Mouse (Mus musculus) embryonic facial prominence, embryonic 13.5 days (tissue): Measurements from ENCODE around the gene Prss8. TPM values are rescaled to one million over a fixed set of nuclear protein-coding genes. Genes with fewer than 3 reads are reported as not detected.
"Not testable (repeated sequence)": the region's sequence is repeated elsewhere in the genome, so short reads cannot be mapped to it uniquely, and the experiment has no call there.

Source experiments
- ATAC-seq: fragments of 200-750 bp; cut with Nextera tagmentation; 2 replicates; pipeline ENCODE4 v1.8.0; 2017; ENCODE audit warnings: low read depth; ENCODE audit not compliant: insufficient number of reproducible peaks, insufficient read depth, low FRiP score, low TSS enrichment
- H3K27ac ChIP-seq: fragments of 300-500 bp; sonication (generic); 2 replicates; pipeline ENCODE4 v1.5.1; 2015; ENCODE audit warnings: moderate library complexity, mild to moderate bottlenecking, inconsistent platforms
- H3K27me3 ChIP-seq: fragments of 300-500 bp; sonication (generic); 2 replicates; pipeline ENCODE4 v1.6.1; 2015; ENCODE audit warnings: mild to moderate bottlenecking, inconsistent platforms
- H3K36me3 ChIP-seq: fragments of 300-500 bp; sonication (generic); 2 replicates; pipeline ENCODE4 v1.6.1; 2015; ENCODE audit warnings: mild to moderate bottlenecking, inconsistent platforms
- H3K4me1 ChIP-seq: fragments of 300-500 bp; sonication (generic); 2 replicates; pipeline ENCODE4 v1.6.1; 2015; ENCODE audit warnings: inconsistent platforms
- H3K4me2 ChIP-seq: fragments of 300-500 bp; sonication (generic); 2 replicates; pipeline ENCODE4 v1.6.1; 2015; ENCODE audit warnings: moderate library complexity, mild to moderate bottlenecking, inconsistent platforms
- H3K4me3 ChIP-seq: fragments of 300-500 bp; sonication (generic); 2 replicates; pipeline ENCODE4 v1.5.1; 2015; ENCODE audit warnings: mild to moderate bottlenecking, inconsistent platforms
- H3K9ac ChIP-seq: fragments of 300-500 bp; sonication (generic); 2 replicates; pipeline ENCODE4 v1.6.1; 2015; ENCODE audit warnings: mild to moderate bottlenecking, inconsistent platforms
- H3K9me3 ChIP-seq: fragments of 300-500 bp; sonication (generic); 2 replicates; pipeline ENCODE4 v1.6.1; 2016; ENCODE audit warnings: inconsistent platforms
- WGBS: fragments of 180-500 bp; shearing (Covaris S2); methylation state at CpG from one replicate; pipeline ENCODE4 v1.1.7; 2015; ENCODE audit warnings: mixed read lengths; 5-methylcytosine and 5-hydroxymethylcytosine counted together
- polyA plus RNA-seq: library from polyadenylated mRNA; unstranded; fragments of >200 nt; fragmentation: Nextera tagmentation; extraction: Ambion mirVana; gene quantifications from 2 replicates; pipeline ENCODE4 v1.2.1, GENCODE M21; 2015

Gene Prss8
- polyA plus RNA-seq, 1 experiment from 2014 or later, result 8.7 TPM

DNA sequence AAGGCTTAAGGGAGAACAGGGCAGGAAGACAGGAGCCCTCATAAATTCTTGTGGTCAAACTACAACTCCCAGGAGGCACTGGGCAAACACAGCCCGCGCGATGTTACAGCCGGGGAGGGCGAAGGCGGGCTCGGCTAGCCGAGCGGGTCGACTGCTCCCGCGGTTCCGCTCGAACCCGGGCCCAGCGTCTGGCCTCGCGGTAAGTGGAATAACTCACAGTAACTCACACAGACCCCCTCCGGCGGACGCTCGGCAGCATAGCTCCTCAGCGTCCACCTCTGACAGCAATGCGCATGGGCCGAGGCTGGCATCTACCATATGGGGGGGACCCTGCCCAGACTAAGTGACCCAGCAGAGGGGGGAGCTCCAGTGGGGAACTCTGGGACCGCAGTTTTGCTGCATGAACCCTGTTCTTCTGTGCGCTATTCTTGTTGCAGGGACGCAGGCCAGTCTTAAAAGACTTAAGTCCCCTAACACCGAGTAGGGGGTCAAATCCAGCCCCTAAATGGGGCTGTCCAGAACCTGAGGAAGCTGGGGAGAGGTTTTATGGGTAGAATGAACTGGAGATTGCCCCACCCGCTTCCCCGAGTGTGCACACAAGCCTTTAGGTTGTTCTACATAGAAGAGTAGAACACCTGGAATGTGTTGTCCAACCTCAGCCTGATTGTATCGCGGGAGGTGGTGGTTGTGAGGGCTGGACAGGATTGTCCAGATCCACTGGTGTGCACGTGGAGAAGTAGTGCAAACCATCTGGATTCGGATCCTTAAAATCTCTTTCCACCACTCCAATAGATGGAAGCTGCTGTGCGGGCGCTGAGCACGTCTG, 25.7 kb downstream of the Prss8 start, which contains the start of gene Bckdk:
Gene Bckdk (plus strand): TSS at position 112 of the 826 bp plus-strand sequence.
- Histone ChIP-seq H3K27ac (peak within 1 kb of the TSS; percentile 86), H3K36me3 (peaks cover 42% of the 10 kb centered on the region), H3K27me3 (no peaks in the 10 kb centered on the region), H3K4me3 (peak within 1 kb of the TSS; percentile 70), H3K4me2 (peak within 1 kb of the TSS; percentile 87), H3K9me3 (no peaks in the 10 kb centered on the region), H3K9ac (peak within 1 kb of the TSS; percentile 94), H3K4me1 (peaks cover 15% of the 10 kb centered on the region)
- WGBS, result 6% methylated on average over 38 of the region's 38 CpGs
- ATAC-seq, result peak; percentile 91

DNA sequence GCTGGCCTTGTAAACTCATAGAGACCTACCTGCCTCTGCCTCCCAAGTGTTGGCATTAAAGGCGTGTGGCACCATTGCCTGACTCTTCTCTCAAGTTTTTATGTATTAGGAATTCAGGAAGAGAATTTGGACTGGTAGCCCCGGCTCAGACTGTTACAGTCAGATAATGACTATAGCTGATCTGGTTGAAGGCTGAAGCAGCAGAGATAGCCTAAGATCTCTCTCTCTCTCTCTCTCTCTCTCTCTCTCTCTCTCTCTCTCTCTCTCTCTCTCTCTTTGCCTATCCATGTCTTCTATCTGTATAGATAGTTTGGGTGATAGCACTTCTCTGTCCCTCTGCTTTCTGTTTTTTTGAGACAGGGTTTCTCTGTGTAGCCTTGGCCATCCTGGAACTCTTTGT, 28.1 kb downstream of the Prss8 start:
- H3K4me2 ChIP-seq, result no peak overlapping the region
- H3K4me1 ChIP-seq, result peaks cover 15% of the 10 kb centered on the region
- no peaks in the 10 kb centered on the region for H3K27me3 ChIP-seq
- H3K36me3 ChIP-seq, result peaks cover 18% of the 10 kb centered on the region
- H3K27ac ChIP-seq, result no peak overlapping the region
- no peaks in the 10 kb centered on the region for H3K9me3 ChIP-seq
- ATAC-seq, result no peak
- no peak overlapping the region for H3K9ac ChIP-seq
- 84% methylated on average over 2 of the region's 2 CpGs for WGBS
- H3K4me3 ChIP-seq, result no peak overlapping the region

DNA sequence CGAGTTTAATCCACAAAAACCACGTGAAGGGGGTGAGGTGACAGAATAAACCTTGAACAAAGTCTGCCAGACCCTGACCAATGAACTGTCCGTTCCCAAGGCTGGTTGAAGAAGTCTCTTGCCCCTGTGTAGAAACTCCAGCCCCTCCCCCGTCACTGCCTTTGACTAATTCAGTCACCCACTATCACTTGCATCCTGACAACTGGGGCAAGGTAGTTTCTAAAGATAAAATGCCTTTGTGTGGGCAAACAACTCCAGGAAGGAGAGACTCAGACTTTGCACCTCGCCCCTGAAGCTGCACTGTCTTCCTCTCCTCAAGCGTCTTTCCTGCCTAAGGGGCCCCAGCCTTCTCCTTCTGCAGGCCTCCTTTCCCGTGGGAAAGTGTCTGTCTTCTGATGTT, 29.9 kb downstream of the Prss8 start:
- H3K4me3 ChIP-seq, result no peak overlapping the region
- no peaks in the 10 kb centered on the region for H3K27me3 ChIP-seq
- H3K36me3 ChIP-seq, result peaks cover under 1% of the 10 kb centered on the region; the same call in 1 of the 2 replicates
- 41% methylated on average over 7 of the region's 7 CpGs for WGBS
- H3K27ac ChIP-seq, result no peak overlapping the region
- no peak overlapping the region; the same call in 1 of the 2 replicates for H3K9ac ChIP-seq
- no peak overlapping the region for H3K4me2 ChIP-seq
- no peak for ATAC-seq
- H3K9me3 ChIP-seq, result no peaks in the 10 kb centered on the region
- peaks cover 9% of the 10 kb centered on the region for H3K4me1 ChIP-seq

DNA sequence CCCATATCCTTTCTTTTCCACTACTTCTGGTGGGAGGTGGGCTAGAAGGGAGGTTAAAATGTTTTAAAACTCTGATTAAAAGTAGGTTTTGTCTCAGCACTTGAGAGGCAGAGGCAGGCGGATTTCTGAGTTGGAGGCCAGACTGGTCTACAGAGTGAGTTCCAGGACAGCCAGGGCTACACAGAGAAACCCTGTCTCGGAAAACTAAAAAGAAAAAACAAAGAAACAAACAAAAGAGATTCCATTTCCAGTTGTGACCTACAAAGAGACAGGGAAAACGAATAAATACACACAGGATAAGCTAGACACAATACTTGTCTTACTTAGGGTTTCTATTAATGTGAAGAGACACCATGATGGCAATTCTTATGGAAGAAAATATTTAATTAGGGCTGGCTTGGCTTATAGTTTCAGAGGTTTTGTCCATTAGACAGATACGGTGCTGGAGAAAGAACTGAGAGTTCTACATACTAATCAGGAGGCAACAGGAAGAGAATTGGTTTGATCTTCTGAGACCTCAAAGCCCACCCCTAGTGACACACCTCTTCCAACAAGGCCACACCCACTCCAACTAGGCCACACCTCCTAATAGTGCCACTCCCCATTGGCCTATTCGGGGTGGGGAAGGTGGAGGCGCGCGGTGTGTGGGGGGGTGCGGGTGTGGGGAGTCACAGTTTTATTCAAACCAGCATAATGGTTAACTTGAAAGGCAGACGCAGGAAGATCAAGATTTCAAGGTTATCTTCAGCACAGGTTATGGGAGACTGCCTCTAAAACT, 31.5 kb downstream of the Prss8 start:
- peaks cover 10% of the 10 kb centered on the region for H3K4me1 ChIP-seq
- H3K4me2 ChIP-seq, result no peak overlapping the region
- no peak overlapping the region for H3K27ac ChIP-seq
- no peak overlapping the region for H3K9ac ChIP-seq
- ATAC-seq, result no peak
- H3K9me3 ChIP-seq, result no peaks in the 10 kb centered on the region
- no peaks in the 10 kb centered on the region for H3K27me3 ChIP-seq
- H3K36me3 ChIP-seq, result peaks cover 5% of the 10 kb centered on the region; the same call in 1 of the 2 replicates
- no peak overlapping the region for H3K4me3 ChIP-seq
- 34% methylated on average over 10 of the region's 10 CpGs for whole genome bisulfite sequencing

DNA sequence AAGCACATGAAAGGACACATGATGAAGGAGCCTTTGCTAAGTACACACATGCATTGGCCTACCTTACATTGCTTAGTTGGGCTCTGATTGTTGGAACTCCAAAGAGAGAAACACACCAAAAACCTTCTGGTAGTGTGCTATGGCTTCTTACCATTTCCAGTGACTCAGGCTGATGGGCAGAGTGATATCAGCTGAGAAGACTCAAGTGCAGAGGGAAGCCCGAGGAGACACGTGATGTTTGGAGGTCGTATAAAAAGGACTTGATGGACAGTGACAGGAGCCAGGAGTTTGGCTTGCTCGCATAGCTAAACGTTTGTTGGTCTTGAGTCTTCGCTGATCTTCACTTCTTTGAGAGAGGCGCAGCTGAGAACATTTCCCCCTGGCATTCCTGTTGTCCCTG, 32.4 kb downstream of the Prss8 start:
- H3K36me3 ChIP-seq, result peaks cover 13% of the 10 kb centered on the region
- no peaks in the 10 kb centered on the region for H3K9me3 ChIP-seq
- no peaks in the 10 kb centered on the region for H3K27me3 ChIP-seq
- ATAC-seq, result no peak
- H3K4me2 ChIP-seq, result no peak overlapping the region
- H3K27ac ChIP-seq, result no peak overlapping the region
- H3K4me1 ChIP-seq, result peaks cover 10% of the 10 kb centered on the region
- no peak overlapping the region for H3K9ac ChIP-seq
- 89% methylated on average over 7 of the region's 7 CpGs for WGBS
- no peak overlapping the region for H3K4me3 ChIP-seq

DNA sequence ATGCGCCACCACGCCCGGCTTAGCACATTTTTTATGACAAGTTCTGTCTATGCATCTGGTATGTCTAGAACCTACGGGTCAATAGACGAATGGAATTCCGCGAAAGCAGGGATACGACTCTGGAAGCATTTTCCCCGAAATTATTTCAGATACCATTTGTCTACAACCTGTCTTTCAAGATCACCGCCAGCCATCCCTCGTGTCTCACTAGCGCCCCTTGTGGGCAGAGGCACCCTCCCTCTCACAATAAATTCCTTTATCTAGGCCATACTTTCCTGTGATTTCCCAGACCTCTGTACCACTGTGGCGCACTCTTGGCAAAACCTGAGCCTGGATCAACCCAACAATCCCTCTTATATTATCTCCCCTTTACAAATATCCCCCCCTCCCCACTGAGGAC, 33.5 kb downstream of the Prss8 start:
- no peak for ATAC-seq
- WGBS, result 58% methylated on average over 13 of the region's 13 CpGs

DNA sequence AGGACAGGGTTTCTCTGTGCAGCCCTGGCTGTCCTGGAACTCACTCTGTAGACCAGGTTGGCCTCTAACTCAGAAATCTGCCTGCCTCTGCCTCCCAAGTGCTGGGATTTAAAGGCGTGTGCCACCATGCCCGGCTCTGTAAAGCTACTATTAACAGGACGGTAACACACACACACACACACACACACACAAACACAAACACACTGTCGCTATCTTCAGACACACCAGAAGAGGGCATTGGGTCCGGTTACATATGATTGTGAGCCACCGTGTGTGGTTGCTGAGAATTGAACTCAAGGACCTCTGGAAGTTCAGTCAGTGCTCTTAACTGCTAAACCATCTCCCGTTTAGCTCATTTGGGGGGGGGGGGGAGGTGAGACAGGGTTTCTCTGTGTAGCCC, 34.0 kb downstream of the Prss8 start:
- 66% methylated on average over 7 of the region's 7 CpGs for WGBS
- 0 out of 2 replicates have a peak overlapping the region, but pooled peaks have one; percentile 16 for H3K9ac ChIP-seq
- H3K4me1 ChIP-seq, result peaks cover 10% of the 10 kb centered on the region
- H3K4me3 ChIP-seq, result peak overlapping the region; percentile 67
- not testable (repeated sequence) for H3K27me3 ChIP-seq, H3K9me3 ChIP-seq, ATAC-seq
- peak overlapping the region; percentile 80 for H3K4me2 ChIP-seq
- 0 out of 2 replicates have a peak overlapping the region, but pooled peaks have one; percentile 83 for H3K27ac ChIP-seq
- H3K36me3 ChIP-seq, result peaks cover 17% of the 10 kb centered on the region

More for the DNA sequence above, 33.5 kb downstream of the Prss8 start:
- peaks cover 17% of the 10 kb centered on the region for H3K36me3 ChIP-seq
- H3K4me1 ChIP-seq, result peaks cover 10% of the 10 kb centered on the region
- H3K9me3 ChIP-seq, result no peaks in the 10 kb centered on the region
- H3K4me3 ChIP-seq, result no peak overlapping the region
- no peak overlapping the region for H3K9ac ChIP-seq
- H3K4me2 ChIP-seq, result no peak overlapping the region
- H3K27me3 ChIP-seq, result no peaks in the 10 kb centered on the region
- H3K27ac ChIP-seq, result no peak overlapping the region

DNA sequence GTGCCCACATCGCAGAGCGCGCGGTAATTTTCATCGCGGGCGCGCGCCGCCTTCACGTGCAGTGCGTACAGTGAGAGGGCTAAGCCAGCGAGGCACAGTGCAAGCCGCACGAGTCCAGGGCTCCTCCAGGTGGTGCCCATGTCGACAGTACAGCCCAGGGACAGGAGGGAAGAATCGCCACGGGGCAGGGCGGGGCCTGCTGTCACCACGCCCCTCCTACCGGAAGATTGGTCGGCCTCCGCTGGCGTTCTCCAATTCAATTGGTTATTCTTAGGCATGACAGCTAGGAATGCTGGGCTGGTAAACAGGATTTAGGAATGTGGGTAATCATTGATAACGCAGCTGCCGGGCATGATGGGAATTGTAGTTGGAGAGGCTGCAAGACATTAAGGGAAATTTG, 34.5 kb downstream of the Prss8 start, which contains the start of the genes Gm21974 and Vkorc1:
Gene Gm21974 (minus strand): TSS at position 13 of the 400 bp plus-strand sequence.
Gene Vkorc1 (minus strand): TSS at position 176 of the 400 bp plus-strand sequence.
- H3K9me3 ChIP-seq, result no peaks in the 10 kb centered on the region
- ATAC-seq, result peak; percentile 93
- WGBS, result under 1% methylated on average over 26 of the region's 26 CpGs
- H3K36me3 ChIP-seq, result peaks cover 21% of the 10 kb centered on the region
- peak within 1 kb of the TSS; percentile 80 for H3K9ac ChIP-seq
- peaks cover 10% of the 10 kb centered on the region for H3K4me1 ChIP-seq
- peak within 1 kb of the TSS; percentile 80 for H3K4me2 ChIP-seq
- H3K4me3 ChIP-seq, result peak within 1 kb of the TSS; percentile 67
- H3K27me3 ChIP-seq, result no peaks in the 10 kb centered on the region
- peak within 1 kb of the TSS; percentile 83 for H3K27ac ChIP-seq

DNA sequence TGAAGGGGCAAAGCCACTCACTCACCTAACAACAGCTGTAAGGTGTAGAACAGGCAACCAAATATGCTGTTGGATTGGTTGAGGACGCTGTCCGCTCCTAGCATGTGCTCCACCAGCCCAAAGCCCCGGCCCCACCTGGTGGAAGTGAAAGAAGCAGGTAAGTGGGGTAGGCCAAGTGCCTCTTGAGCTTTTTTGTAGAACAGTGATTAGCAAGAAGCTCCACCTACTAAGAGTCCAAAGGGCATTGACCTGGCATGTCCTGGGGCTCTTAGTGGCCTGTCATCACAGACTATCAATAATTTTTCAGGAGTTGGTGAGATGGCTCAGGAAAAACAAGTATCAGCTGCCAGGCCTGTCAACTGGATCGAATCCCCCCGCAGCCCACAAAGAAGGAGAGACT, 35.4 kb downstream of the Prss8 start:
- Histone ChIP-seq H3K36me3 (peaks cover 28% of the 10 kb centered on the region), H3K27ac (no peak overlapping the region), H3K9me3 (no peaks in the 10 kb centered on the region), H3K4me2 (peak overlapping the region; percentile 80), H3K4me3 (peak overlapping the region; percentile 67), H3K9ac (peak overlapping the region; percentile 80), H3K4me1 (peaks cover 10% of the 10 kb centered on the region), H3K27me3 (no peaks in the 10 kb centered on the region)
- WGBS, result 78% methylated on average over 5 of the region's 5 CpGs
- ATAC-seq, result no peak

DNA sequence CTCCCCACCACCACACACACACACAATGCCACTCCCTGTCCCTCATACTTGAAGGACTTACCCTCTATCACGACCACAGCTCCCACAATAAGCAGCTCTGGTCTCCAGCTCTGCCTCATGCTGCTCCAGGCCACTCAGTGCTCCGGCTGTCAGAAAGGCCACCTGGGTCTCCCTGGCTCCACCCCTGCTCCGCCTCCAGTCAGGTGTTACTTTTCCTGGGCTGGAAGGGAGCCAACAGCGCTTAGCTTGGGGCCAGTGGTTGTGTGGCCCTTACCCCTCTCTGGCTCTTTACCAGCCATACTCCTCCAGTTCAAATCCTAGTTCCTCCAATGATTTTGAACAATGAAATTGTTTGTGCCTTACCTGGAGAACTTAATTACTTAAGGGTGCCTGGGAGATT, 39.1 kb downstream of the Prss8 start, which contains the start of gene Prss53:
Gene Prss53 (minus strand): TSS at position 173 of the 400 bp plus-strand sequence.
- Histone ChIP-seq H3K4me3 (no peak within 1 kb of the TSS), H3K27me3 (no peaks in the 10 kb centered on the region), H3K4me1 (peaks cover 10% of the 10 kb centered on the region), H3K4me2 (no peak within 1 kb of the TSS), H3K9me3 (no peaks in the 10 kb centered on the region), H3K36me3 (peaks cover 65% of the 10 kb centered on the region), H3K9ac (peak within 1 kb of the TSS; percentile 16; the same call in 1 of the 2 replicates), H3K27ac (no peak within 1 kb of the TSS)
- no peak for ATAC-seq
- 33% methylated on average over 4 of the region's 4 CpGs for WGBS

DNA sequence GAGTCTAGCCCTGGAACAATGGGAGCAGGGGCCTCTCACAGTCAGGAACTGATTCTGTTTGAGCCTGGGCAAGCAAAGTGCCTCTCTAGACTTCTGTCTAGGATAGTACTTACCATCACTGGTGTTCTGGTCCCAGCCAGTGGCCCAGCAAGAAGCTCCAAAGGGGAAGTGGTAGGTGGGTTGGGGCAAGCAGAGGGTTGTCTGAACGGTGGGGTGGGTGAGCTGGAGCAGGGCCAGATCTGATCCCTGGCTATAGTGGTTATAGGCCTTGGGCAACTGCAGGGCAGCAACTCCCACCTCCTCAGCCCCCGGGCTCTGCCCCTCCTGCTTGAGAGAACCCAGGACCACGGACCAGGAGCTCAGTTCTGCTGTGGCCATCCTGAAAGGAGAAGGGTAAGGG, 41.1 kb downstream of the Prss8 start:
- ATAC-seq, result no peak
- 68% methylated on average over 3 of the region's 3 CpGs for WGBS
- Histone ChIP-seq H3K9ac (no peak overlapping the region), H3K4me2 (no peak overlapping the region), H3K36me3 (peaks cover 83% of the 10 kb centered on the region), H3K4me1 (peaks cover 9% of the 10 kb centered on the region), H3K9me3 (no peaks in the 10 kb centered on the region), H3K27ac (no peak overlapping the region), H3K4me3 (no peak overlapping the region), H3K27me3 (no peaks in the 10 kb centered on the region)
